Mouse (Mus musculus) Patski (cell line): ENCODE data around the gene Fuca2. TPM values are rescaled to one million over a fixed set of nuclear protein-coding genes. Genes with fewer than 3 reads are reported as not detected.

ENCODE experiments used
- ATAC-seq: fragments of 100-300 bp; one replicate; pipeline ENCODE4 v1.8.0; 2021
- CTCF ChIA-PET: fragments of 350-600 bp; sonication (Branson Sonifier 250); formaldehyde crosslinking; loops from one replicate; lab custom pipeline; 2022; ENCODE audit warnings: inconsistent platforms; lab: Charles Lee
- POLR2A ChIA-PET: fragments of 350-600 bp; sonication (Branson Sonifier 250); formaldehyde crosslinking; loops from one replicate; lab custom pipeline; 2022; ENCODE audit warnings: antibody characterized with exemption, inconsistent platforms; lab: Charles Lee
- DNase-seq: peaks from one replicate; pipeline ENCODE4 v3.0.0-alpha.2; 2011; ENCODE audit warnings: low read depth, low spot score
- H3K27me3 ChIP-seq: fragments of 371-371 bp; one replicate; pipeline ENCODE4 v1.5.1; 2021
- CTCF ChIP-seq: fragments of 100-300 bp; IDR thresholded peaks from one replicate; pipeline ENCODE4 v1.5.1; 2021
- in situ Hi-C: fragments of 300-500 bp; cut with MboI; formaldehyde crosslinking; loops from 3 replicates; pipeline ENCODE4 v1.11.1; 2018; ENCODE audit warnings: low pct_unique_long_range_greater_than_20kb, mixed read lengths
- polyA plus RNA-seq: library from polyadenylated mRNA; unstranded; gene quantifications from one replicate; pipeline ENCODE4 v1.2.3, GENCODE M21; 2021

Fuca2 gene
- polyA plus RNA-seq, 1 experiment from 2014 or later: 33.4 TPM

GRCm38 (mm10) chr10:13528155-13528554 lies 28.8 kb downstream of the Fuca2 start:
- in situ Hi-C loops: no loop called here
- ChIA-PET POLR2A (no interaction called here), CTCF (interaction anchor here (1.1 kb wide), 1 partner anchor 9 kb away, joined by 4 read pairs; no protein-coding TSS in a partner anchor)
- DNase-seq (no peak), ATAC-seq (no peak)
- no peak for TF ChIP-seq CTCF
- H3K27me3 ChIP-seq: no peaks in the 10 kb centered on the region

- H3K27me3 ChIP-seq: no peaks in the 10 kb centered on the region
- TF ChIP-seq CTCF: no peak
- ChIA-PET CTCF (no interaction called here), POLR2A (no interaction called here)
- no peak for ATAC-seq
- in situ Hi-C loops: no loop called here
- DNase-seq: no peak
Measured at GRCm38 (mm10) chr10:13534751-13535150, 35.4 kb downstream of the Fuca2 start.

- H3K27me3 ChIP-seq: no peaks in the 10 kb centered on the region
- DNase-seq: no peak
- no peak for TF ChIP-seq CTCF
- POLR2A ChIA-PET: no interaction called here
- in situ Hi-C loops: no loop called here
- CTCF ChIA-PET: interaction anchor here (1.4 to 1.6 kb wide), 3 partner anchors 9 to 30 kb away, joined by 3 to 4 read pairs (median 3); no protein-coding TSS in a partner anchor
- no peak for ATAC-seq
Measured at GRCm38 (mm10) chr10:13536706-13537105, 37.4 kb downstream of the Fuca2 start.

GRCm38 (mm10) chr10:13539769-13540333 lies 40.5 kb downstream of the Fuca2 start:
- H3K27me3 ChIP-seq: no peaks in the 10 kb centered on the region
- in situ Hi-C loops: no loop called here
- no peak for ATAC-seq
- DNase-seq: no peak
- POLR2A ChIA-PET: no interaction called here
- CTCF ChIA-PET: no interaction called here
- TF ChIP-seq CTCF: no peak

GRCm38 (mm10) chr10:13541721-13542120 lies 42.4 kb downstream of the Fuca2 start:
- DNase-seq (no peak), ATAC-seq (no peak)
- ChIA-PET POLR2A (no interaction called here), CTCF (interaction anchor here (1.2 to 1.4 kb wide), 2 partner anchors 12 to 15 kb away, joined by 3 to 5 read pairs; no protein-coding TSS in a partner anchor)
- TF ChIP-seq CTCF: no peak
- H3K27me3 ChIP-seq: no peaks in the 10 kb centered on the region
- in situ Hi-C loops: no loop called here

- no peaks in the 10 kb centered on the region for H3K27me3 ChIP-seq
- peak; percentile 95 for ATAC-seq
- in situ Hi-C loops: loop anchor here (5.0 to 10.0 kb wide), 2 partner anchors 649 to 832 kb away; no protein-coding TSS in a partner anchor
- POLR2A ChIA-PET: no interaction called here
- peak; percentile 49 for DNase-seq
- CTCF ChIA-PET: interaction anchor here (1.7 kb wide), 1 partner anchor 15 kb away, joined by 3 read pairs; no protein-coding TSS in a partner anchor
- no peak for TF ChIP-seq CTCF
Measured at GRCm38 (mm10) chr10:13552646-13553497, 53.5 kb downstream of the Fuca2 start, which contains the start of the genes Adat2 and Pex3. TSS of gene Adat2 (plus strand) at chr10:13552894. TSS of gene Pex3 (minus strand) at chr10:13553142.

GRCm38 (mm10) chr10:13553498-13553985 lies 54.2 kb downstream of the Fuca2 start:
- H3K27me3 ChIP-seq: no peaks in the 10 kb centered on the region
- DNase-seq (no peak), ATAC-seq (peak; percentile 6)
- ChIA-PET POLR2A (no interaction called here), CTCF (interaction anchor here (1.7 to 2.4 kb wide), 2 partner anchors 11 to 14 kb away, joined by 3 to 14 read pairs; no protein-coding TSS in a partner anchor)
- TF ChIP-seq CTCF: no peak
- in situ Hi-C loops: loop anchor here (5.0 to 10.0 kb wide), 2 partner anchors 649 to 831 kb away; no protein-coding TSS in a partner anchor

GRCm38 (mm10) chr10:13554316-13554715 lies 55.0 kb downstream of the Fuca2 start:
- POLR2A ChIA-PET: interaction anchor here (0.6 kb wide), 1 partner anchor 296 kb away, joined by 3 read pairs; no protein-coding TSS in a partner anchor
- no peak for TF ChIP-seq CTCF
- H3K27me3 ChIP-seq: no peaks in the 10 kb centered on the region
- ATAC-seq (no peak), DNase-seq (no peak)
- in situ Hi-C loops: loop anchor here (5.0 to 10.0 kb wide), 2 partner anchors 648 to 830 kb away; no protein-coding TSS in a partner anchor
- CTCF ChIA-PET: interaction anchor here (1.7 to 2.4 kb wide), 2 partner anchors 10 to 13 kb away, joined by 3 to 14 read pairs; no protein-coding TSS in a partner anchor

GRCm38 (mm10) chr10:13560014-13560674 lies 60.8 kb downstream of the Fuca2 start:
- POLR2A ChIA-PET: no interaction called here
- CTCF ChIA-PET: no interaction called here
- no peak for TF ChIP-seq CTCF
- ATAC-seq (no peak), DNase-seq (no peak)
- in situ Hi-C loops: loop anchor here (10.0 kb wide), 1 partner anchor 485 kb away; no protein-coding TSS in a partner anchor
- no peaks in the 10 kb centered on the region for H3K27me3 ChIP-seq
